Mouse (Mus musculus): ENCODE measurements around the gene Tlr9. TPM values are rescaled to one million over a fixed set of nuclear protein-coding genes. Genes with fewer than 3 reads are reported as not detected.

The Tlr9 gene
- polyA plus RNA-seq, 1 experiment: 3.8 TPM

- no peak overlapping the region for H3K4me3 ChIP-seq (ENCODE audit: low read depth, low read length)
- TF ChIP-seq CTCF (IDR thresholded peaks at IDR 0.05; ENCODE audit: extremely low read depth, insufficient read length, insufficient replicate concordance, low read depth, low read length) (no peak), POLR2A (IDR thresholded peaks at IDR 0.05; ENCODE audit: low read depth, low read length) (no peak)
- peaks cover 25% of the 10 kb centered on the region; the same call in 1 of the 2 replicates for H3K4me1 ChIP-seq (ENCODE audit: control insufficient read depth, insufficient read depth, insufficient read length, low read length)
- 85% methylated on average over 4 of the region's 4 CpGs for WGBS
- no peak overlapping the region for H3K27ac ChIP-seq (ENCODE audit: insufficient read depth, low read depth, low read length)
- H3K36me3 ChIP-seq (ENCODE audit: control insufficient read depth, insufficient read depth, low read length): no peaks in the 10 kb centered on the region
- no peaks in the 10 kb centered on the region for H3K27me3 ChIP-seq (ENCODE audit: control insufficient read depth, insufficient read depth, low read length)
Measured at GRCm38 (mm10) chr9:106258412-106258811, 36.0 kb downstream of the Tlr9 start.

GRCm38 (mm10) chr9:106258990-106259389, 36.6 kb downstream of the Tlr9 start:
- Histone ChIP-seq H3K4me1 (ENCODE audit: control insufficient read depth, insufficient read depth, insufficient read length, low read length) (peaks cover 25% of the 10 kb centered on the region; the same call in 1 of the 2 replicates), H3K27ac (ENCODE audit: insufficient read depth, low read depth, low read length) (no peak overlapping the region), H3K36me3 (ENCODE audit: control insufficient read depth, insufficient read depth, low read length) (no peaks in the 10 kb centered on the region), H3K27me3 (ENCODE audit: control insufficient read depth, insufficient read depth, low read length) (no peaks in the 10 kb centered on the region), H3K4me3 (ENCODE audit: low read depth, low read length) (no peak overlapping the region)
- WGBS: 22% methylated on average over 5 of the region's 5 CpGs
- TF ChIP-seq POLR2A (IDR thresholded peaks at IDR 0.05; ENCODE audit: low read depth, low read length): no peak
- TF ChIP-seq CTCF (IDR thresholded peaks at IDR 0.05; ENCODE audit: extremely low read depth, insufficient read length, insufficient replicate concordance, low read depth, low read length): no peak

- no peaks in the 10 kb centered on the region for H3K36me3 ChIP-seq (ENCODE audit: control insufficient read depth, insufficient read depth, low read length)
- TF ChIP-seq CTCF (IDR thresholded peaks at IDR 0.05; ENCODE audit: extremely low read depth, insufficient read length, insufficient replicate concordance, low read depth, low read length) (no peak), POLR2A (IDR thresholded peaks at IDR 0.05; ENCODE audit: low read depth, low read length) (no peak)
- H3K27me3 ChIP-seq (ENCODE audit: control insufficient read depth, insufficient read depth, low read length): no peaks in the 10 kb centered on the region
- peaks cover 34% of the 10 kb centered on the region; the same call in 1 of the 2 replicates for H3K4me1 ChIP-seq (ENCODE audit: control insufficient read depth, insufficient read depth, insufficient read length, low read length)
- no peak overlapping the region for H3K4me3 ChIP-seq (ENCODE audit: low read depth, low read length)
- 79% methylated on average over 6 of the region's 6 CpGs for WGBS
- no peak overlapping the region for H3K27ac ChIP-seq (ENCODE audit: insufficient read depth, low read depth, low read length)
Measured at GRCm38 (mm10) chr9:106261058-106261457, 38.7 kb downstream of the Tlr9 start.

GRCm38 (mm10) chr9:106261491-106261890, 39.1 kb downstream of the Tlr9 start:
- Histone ChIP-seq H3K36me3 (ENCODE audit: control insufficient read depth, insufficient read depth, low read length) (no peaks in the 10 kb centered on the region), H3K27ac (ENCODE audit: insufficient read depth, low read depth, low read length) (no peak overlapping the region), H3K4me1 (ENCODE audit: control insufficient read depth, insufficient read depth, insufficient read length, low read length) (peaks cover 35% of the 10 kb centered on the region; the same call in 1 of the 2 replicates), H3K27me3 (ENCODE audit: control insufficient read depth, insufficient read depth, low read length) (no peaks in the 10 kb centered on the region), H3K4me3 (ENCODE audit: low read depth, low read length) (no peak overlapping the region)
- 55% methylated on average over 3 of the region's 3 CpGs for WGBS
- TF ChIP-seq CTCF (IDR thresholded peaks at IDR 0.05; ENCODE audit: extremely low read depth, insufficient read length, insufficient replicate concordance, low read depth, low read length): no peak
- no peak for TF ChIP-seq POLR2A (IDR thresholded peaks at IDR 0.05; ENCODE audit: low read depth, low read length)

- TF ChIP-seq CTCF (IDR thresholded peaks at IDR 0.05; ENCODE audit: extremely low read depth, insufficient read length, insufficient replicate concordance, low read depth, low read length) (no peak), POLR2A (IDR thresholded peaks at IDR 0.05; ENCODE audit: low read depth, low read length) (no peak)
- Histone ChIP-seq H3K4me3 (ENCODE audit: low read depth, low read length) (no peak overlapping the region), H3K27me3 (ENCODE audit: control insufficient read depth, insufficient read depth, low read length) (no peaks in the 10 kb centered on the region), H3K4me1 (ENCODE audit: control insufficient read depth, insufficient read depth, insufficient read length, low read length) (peaks cover 41% of the 10 kb centered on the region; the same call in 1 of the 2 replicates), H3K27ac (ENCODE audit: insufficient read depth, low read depth, low read length) (no peak overlapping the region), H3K36me3 (ENCODE audit: control insufficient read depth, insufficient read depth, low read length) (no peaks in the 10 kb centered on the region)
- WGBS: 52% methylated on average over 3 of the region's 3 CpGs
Measured at GRCm38 (mm10) chr9:106262075-106262474, 39.7 kb downstream of the Tlr9 start.

GRCm38 (mm10) chr9:106263381-106263924, 41.1 kb downstream of the Tlr9 start:
- TF ChIP-seq POLR2A (IDR thresholded peaks at IDR 0.05; ENCODE audit: low read depth, low read length) (no peak), CTCF (IDR thresholded peaks at IDR 0.05; ENCODE audit: extremely low read depth, insufficient read length, insufficient replicate concordance, low read depth, low read length) (no peak)
- H3K27ac ChIP-seq (ENCODE audit: insufficient read depth, low read depth, low read length): no peak overlapping the region
- 26% methylated on average over 9 of the region's 9 CpGs for WGBS

GRCm38 (mm10) chr9:106265358-106266075, 43.1 kb downstream of the Tlr9 start:
- WGBS: 61% methylated on average over 12 of the region's 12 CpGs
- Histone ChIP-seq H3K4me3 (ENCODE audit: low read depth, low read length) (no peak overlapping the region), H3K27me3 (ENCODE audit: control insufficient read depth, insufficient read depth, low read length) (no peaks in the 10 kb centered on the region), H3K27ac (ENCODE audit: insufficient read depth, low read depth, low read length) (peak overlapping the region; percentile 42; the same call in 1 of the 2 replicates), H3K36me3 (ENCODE audit: control insufficient read depth, insufficient read depth, low read length) (no peaks in the 10 kb centered on the region), H3K4me1 (ENCODE audit: control insufficient read depth, insufficient read depth, insufficient read length, low read length) (peaks cover 57% of the 10 kb centered on the region; the same call in 1 of the 2 replicates)
- TF ChIP-seq POLR2A (IDR thresholded peaks at IDR 0.05; ENCODE audit: low read depth, low read length) (no peak), CTCF (IDR thresholded peaks at IDR 0.05; ENCODE audit: extremely low read depth, insufficient read length, insufficient replicate concordance, low read depth, low read length) (no peak)

More at GRCm38 (mm10) chr9:106263381-106263924, 41.1 kb downstream of the Tlr9 start:
- Histone ChIP-seq H3K4me3 (ENCODE audit: low read depth, low read length) (no peak overlapping the region), H3K27me3 (ENCODE audit: control insufficient read depth, insufficient read depth, low read length) (no peaks in the 10 kb centered on the region), H3K4me1 (ENCODE audit: control insufficient read depth, insufficient read depth, insufficient read length, low read length) (peaks cover 50% of the 10 kb centered on the region; the same call in 1 of the 2 replicates), H3K36me3 (ENCODE audit: control insufficient read depth, insufficient read depth, low read length) (no peaks in the 10 kb centered on the region)

All from small intestine, adult 2 months (tissue).